Mouse (Mus musculus) stomach, postnatal 0 days (tissue): ENCODE data around the gene Disp2. TPM values are rescaled to one million over a fixed set of nuclear protein-coding genes. Genes with fewer than 3 reads are reported as not detected.

Source experiments
- ATAC-seq: fragments of 200-750 bp; cut with Nextera tagmentation; 2 replicates; pipeline ENCODE4 v1.8.0; 2017; ENCODE audit not compliant: low FRiP score, low TSS enrichment
- DNase-seq: peaks from one replicate; pipeline ENCODE4 v3.0.0-alpha.2; 2016; ENCODE audit warnings: low spot score
- H3K27ac ChIP-seq: fragments of 300-500 bp; sonication (generic); replicated peaks from 2 replicates; pipeline ENCODE4 v1.5.1; 2014; ENCODE audit warnings: mild to moderate bottlenecking, control low read depth
- H3K27me3 ChIP-seq: fragments of 300-500 bp; sonication (generic); 2 replicates; pipeline ENCODE4 v1.6.1; 2014; ENCODE audit warnings: low read length; ENCODE audit not compliant: control insufficient read depth, insufficient read depth
- H3K36me3 ChIP-seq: fragments of 300-500 bp; sonication (generic); 2 replicates; pipeline ENCODE4 v1.6.1; 2014; ENCODE audit warnings: low read length, mixed read lengths; ENCODE audit not compliant: control insufficient read depth, insufficient read depth
- H3K4me1 ChIP-seq: fragments of 300-500 bp; sonication (generic); replicated peaks from 2 replicates; pipeline ENCODE4 v1.6.1; 2014; ENCODE audit warnings: antibody characterized with exemption; ENCODE audit not compliant: control insufficient read depth, insufficient read depth
- H3K4me2 ChIP-seq: fragments of 300-500 bp; sonication (generic); replicated peaks from 2 replicates; pipeline ENCODE4 v1.6.1; 2014; ENCODE audit warnings: low read depth, mild to moderate bottlenecking, control low read depth, moderate library complexity
- H3K4me3 ChIP-seq: fragments of 300-500 bp; sonication (generic); 2 replicates; pipeline ENCODE4 v1.5.1; 2014; ENCODE audit warnings: low read depth, low read length, control low read depth
- H3K9ac ChIP-seq: fragments of 300-500 bp; sonication (generic); 2 replicates; pipeline ENCODE4 v1.6.1; 2014; ENCODE audit warnings: mild to moderate bottlenecking, low read length, control low read depth, mixed read lengths
- H3K9me3 ChIP-seq: fragments of 300-500 bp; sonication (generic); 2 replicates; pipeline ENCODE4 v1.6.1; 2016; ENCODE audit warnings: low read length; ENCODE audit not compliant: control insufficient read depth
- CTCF ChIP-seq: IDR thresholded peaks from 2 replicates; pipeline ENCODE4 v1.5.1; 2016; ENCODE audit warnings: antibody characterized with exemption, low read depth, mild to moderate bottlenecking, moderate library complexity
- EP300 ChIP-seq: optimal IDR thresholded peaks from 2 replicates; pipeline ENCODE3; 2016; ENCODE audit warnings: antibody characterized with exemption
- WGBS: fragments of 180-500 bp; shearing (Covaris S2); extraction: QIAGEN DNeasy Blood & Tissue Kit; methylation state at CpG from one replicate; pipeline ENCODE4 v1.1.7; 2014; 5-methylcytosine and 5-hydroxymethylcytosine counted together
- polyA plus RNA-seq: library from polyadenylated mRNA; unstranded; fragments of >200 nt; fragmentation: Nextera tagmentation; extraction: Ambion mirVana; gene quantifications from 2 replicates; pipeline ENCODE4 v1.2.1, GENCODE M21; 2015

Gene Disp2
- polyA plus RNA-seq, 1 experiment from 2014 or later, result 1.1 TPM

GRCm38 (mm10) chr2:118775846-118776245, 3.7 kb upstream of the Disp2 start:
- Histone ChIP-seq H3K27ac (no peak overlapping the region), H3K9ac (no peak overlapping the region), H3K4me3 (no peak overlapping the region), H3K4me1 (0 out of 2 replicates have a peak, but pooled peaks cover 3% of the 10 kb centered on the region), H3K9me3 (no peaks in the 10 kb centered on the region), H3K36me3 (no peaks in the 10 kb centered on the region), H3K4me2 (no peak overlapping the region), H3K27me3 (no peaks in the 10 kb centered on the region)
- DNase-seq (no peak), ATAC-seq (no peak)
- WGBS, result 64% methylated on average over 4 of the region's 4 CpGs
- TF ChIP-seq EP300 (no peak), CTCF (no peak)

- Histone ChIP-seq H3K4me3 (no peak overlapping the region), H3K9ac (no peak overlapping the region), H3K9me3 (no peaks in the 10 kb centered on the region), H3K4me1 (0 out of 2 replicates have a peak, but pooled peaks cover 3% of the 10 kb centered on the region), H3K36me3 (no peaks in the 10 kb centered on the region), H3K4me2 (no peak overlapping the region), H3K27me3 (no peaks in the 10 kb centered on the region), H3K27ac (no peak overlapping the region)
- ATAC-seq (no peak), DNase-seq (no peak)
- WGBS, result 73% methylated on average over 2 of the region's 2 CpGs
- TF ChIP-seq EP300, result no peak
- TF ChIP-seq CTCF, result no peak
Observed at GRCm38 (mm10) chr2:118776295-118776694, 3.2 kb upstream of the Disp2 start.

- Histone ChIP-seq H3K4me2 (no peak overlapping the region), H3K27ac (no peak overlapping the region), H3K27me3 (no peaks in the 10 kb centered on the region), H3K36me3 (no peaks in the 10 kb centered on the region), H3K4me3 (no peak overlapping the region), H3K9ac (no peak overlapping the region), H3K9me3 (no peaks in the 10 kb centered on the region), H3K4me1 (0 out of 2 replicates have a peak, but pooled peaks cover 3% of the 10 kb centered on the region)
- DNase-seq (no peak), ATAC-seq (no peak)
- TF ChIP-seq CTCF, result no peak
- TF ChIP-seq EP300, result no peak
- WGBS, result 78% methylated on average over 4 of the region's 4 CpGs
Observed at GRCm38 (mm10) chr2:118778418-118778817, 1.1 kb upstream of the Disp2 start.

GRCm38 (mm10) chr2:118779065-118779464, 454 bp upstream of the Disp2 start:
- Histone ChIP-seq H3K4me1 (0 out of 2 replicates have a peak, but pooled peaks cover 3% of the 10 kb centered on the region), H3K36me3 (no peaks in the 10 kb centered on the region), H3K4me2 (peak overlapping the region; percentile 51), H3K9ac (no peak overlapping the region), H3K27ac (no peak overlapping the region), H3K9me3 (no peaks in the 10 kb centered on the region), H3K27me3 (no peaks in the 10 kb centered on the region), H3K4me3 (peak overlapping the region; percentile 23; the same call in 1 of the 2 replicates)
- no peak for DNase-seq
- no peak for ATAC-seq
- TF ChIP-seq EP300 (no peak), CTCF (no peak)
- WGBS, result 12% methylated on average over 10 of the region's 10 CpGs

GRCm38 (mm10) chr2:118781115-118781514, 1.6 kb downstream of the Disp2 start:
- Histone ChIP-seq H3K9ac (no peak overlapping the region), H3K4me1 (0 out of 2 replicates have a peak, but pooled peaks cover 3% of the 10 kb centered on the region), H3K9me3 (no peaks in the 10 kb centered on the region), H3K27ac (no peak overlapping the region), H3K36me3 (no peaks in the 10 kb centered on the region), H3K4me2 (no peak overlapping the region), H3K4me3 (no peak overlapping the region), H3K27me3 (no peaks in the 10 kb centered on the region)
- TF ChIP-seq CTCF, result no peak
- ATAC-seq (no peak), DNase-seq (no peak)
- WGBS, result 48% methylated on average over 1 of the region's 1 CpGs

GRCm38 (mm10) chr2:118782303-118782702, 2.8 kb downstream of the Disp2 start:
- Histone ChIP-seq H3K36me3 (no peaks in the 10 kb centered on the region), H3K9me3 (no peaks in the 10 kb centered on the region), H3K4me1 (0 out of 2 replicates have a peak, but pooled peaks cover 3% of the 10 kb centered on the region), H3K9ac (no peak overlapping the region), H3K4me2 (no peak overlapping the region), H3K27me3 (no peaks in the 10 kb centered on the region), H3K4me3 (no peak overlapping the region), H3K27ac (no peak overlapping the region)
- no peak for ATAC-seq
- no peak for TF ChIP-seq CTCF
- no peak for TF ChIP-seq EP300
- no peak for DNase-seq
- 63% methylated on average over 4 of the region's 4 CpGs for WGBS
